Mouse (Mus musculus): ENCODE results near the gene Plekhh3. TPM values are rescaled to one million over a fixed set of nuclear protein-coding genes. Genes with fewer than 3 reads are reported as not detected.

Plekhh3 gene
- total RNA-seq, 1 experiment = 3.4 TPM

- H3K4me3 ChIP-seq (ENCODE audit: insufficient read depth in 1 of 2, low read depth in 1 of 2, low read length in 2 of 2, poor library complexity in 1 of 2, severe bottlenecking in 1 of 2) = no peak overlapping the region
- TF ChIP-seq MAFK (IDR thresholded peaks at IDR 0.05; ENCODE audit: insufficient read depth, low read depth, low read length) (no peak), CHD2 (IDR thresholded peaks at IDR 0.05; ENCODE audit: low read depth, low read length) (no peak), ZC3H11A (IDR thresholded peaks at IDR 0.05; ENCODE audit: borderline replicate concordance, low read depth, low read length) (no peak), ZNF384 (IDR thresholded peaks at IDR 0.05; ENCODE audit: low read depth, low read length) (no peak), HCFC1 (IDR thresholded peaks at IDR 0.05; ENCODE audit: borderline replicate concordance, insufficient read depth, low read length) (no peak)
- peaks cover 0 to 17% of the 10 kb centered on the region in 2 experiments; a peak in 2 of 4 replicates for H3K4me1 ChIP-seq (ENCODE audit: control insufficient read depth in 2 of 2, insufficient read depth in 2 of 2, low read length in 2 of 2, poor library complexity in 1 of 2)
- no peaks in the 10 kb centered on the region for H3K36me3 ChIP-seq (ENCODE audit: control insufficient read depth, insufficient read depth, low read length, poor library complexity, severe bottlenecking)
- in situ Hi-C loops (cut with MboI; ENCODE audit: low sequenced_read_pairs in 2 of 2, unreplicated experiment in 2 of 2) = no loop called here
- no peak overlapping the region for H3K27ac ChIP-seq (ENCODE audit: insufficient read depth, low read depth, low read length, poor library complexity, severe bottlenecking)
- no peak for DNase-seq (ENCODE audit: low read depth, low spot score)
- H3K9ac ChIP-seq (ENCODE audit: insufficient read depth, low read depth, low read length, poor library complexity, severe bottlenecking) = no peak overlapping the region
- no peaks in the 10 kb centered on the region for H3K9me3 ChIP-seq (ENCODE audit: control insufficient read depth, insufficient read depth, low read depth, low read length)
Observed at GRCm38 (mm10) chr11:101185441-101185840, 14.3 kb upstream of the Plekhh3 start.

- Histone ChIP-seq H3K4me1 (ENCODE audit: control insufficient read depth in 2 of 2, insufficient read depth in 2 of 2, low read length in 2 of 2, poor library complexity in 1 of 2) (peaks cover 0 to 15% of the 10 kb centered on the region in 2 experiments; a peak in 2 of 4 replicates), H3K27ac (ENCODE audit: insufficient read depth, low read depth, low read length, poor library complexity, severe bottlenecking) (no peak overlapping the region), H3K4me3 (ENCODE audit: insufficient read depth in 1 of 2, low read depth in 1 of 2, low read length in 2 of 2, poor library complexity in 1 of 2, severe bottlenecking in 1 of 2) (no peak overlapping the region), H3K36me3 (ENCODE audit: control insufficient read depth, insufficient read depth, low read length, poor library complexity, severe bottlenecking) (no peaks in the 10 kb centered on the region), H3K9me3 (ENCODE audit: control insufficient read depth, insufficient read depth, low read depth, low read length) (no peaks in the 10 kb centered on the region), H3K9ac (ENCODE audit: insufficient read depth, low read depth, low read length, poor library complexity, severe bottlenecking) (no peak overlapping the region)
- no peak for DNase-seq (ENCODE audit: low read depth, low spot score)
- TF ChIP-seq CHD2 (IDR thresholded peaks at IDR 0.05; ENCODE audit: low read depth, low read length) (no peak), ZC3H11A (IDR thresholded peaks at IDR 0.05; ENCODE audit: borderline replicate concordance, low read depth, low read length) (no peak), MAFK (IDR thresholded peaks at IDR 0.05; ENCODE audit: insufficient read depth, low read depth, low read length) (no peak), HCFC1 (IDR thresholded peaks at IDR 0.05; ENCODE audit: borderline replicate concordance, insufficient read depth, low read length) (no peak), ZNF384 (IDR thresholded peaks at IDR 0.05; ENCODE audit: low read depth, low read length) (no peak)
- in situ Hi-C loops (cut with MboI; ENCODE audit: low sequenced_read_pairs in 2 of 2, unreplicated experiment in 2 of 2) = no loop called here
Observed at GRCm38 (mm10) chr11:101184984-101185383, 13.8 kb upstream of the Plekhh3 start.

- Histone ChIP-seq H3K4me1 (ENCODE audit: control insufficient read depth in 2 of 2, insufficient read depth in 2 of 2, low read length in 2 of 2, poor library complexity in 1 of 2) (peaks cover 0 to 2% of the 10 kb centered on the region in 2 experiments; a peak in 1 of 4 replicates), H3K9me3 (ENCODE audit: control insufficient read depth, insufficient read depth, low read depth, low read length) (no peaks in the 10 kb centered on the region), H3K4me3 (ENCODE audit: insufficient read depth in 1 of 2, low read depth in 1 of 2, low read length in 2 of 2, poor library complexity in 1 of 2, severe bottlenecking in 1 of 2) (no peak overlapping the region), H3K27ac (ENCODE audit: insufficient read depth, low read depth, low read length, poor library complexity, severe bottlenecking) (no peak overlapping the region), H3K36me3 (ENCODE audit: control insufficient read depth, insufficient read depth, low read length, poor library complexity, severe bottlenecking) (no peaks in the 10 kb centered on the region), H3K9ac (ENCODE audit: insufficient read depth, low read depth, low read length, poor library complexity, severe bottlenecking) (no peak overlapping the region)
- in situ Hi-C loops (cut with MboI; ENCODE audit: low sequenced_read_pairs in 2 of 2, unreplicated experiment in 2 of 2) = no loop called here
- TF ChIP-seq MAFK (IDR thresholded peaks at IDR 0.05; ENCODE audit: insufficient read depth, low read depth, low read length) (no peak), HCFC1 (IDR thresholded peaks at IDR 0.05; ENCODE audit: borderline replicate concordance, insufficient read depth, low read length) (no peak)
- DNase-seq (ENCODE audit: low read depth, low spot score) = no peak
Observed at GRCm38 (mm10) chr11:101182771-101183517, 11.8 kb upstream of the Plekhh3 start.

- Histone ChIP-seq H3K9ac (ENCODE audit: insufficient read depth, low read depth, low read length, poor library complexity, severe bottlenecking) (no peak overlapping the region), H3K27ac (ENCODE audit: insufficient read depth, low read depth, low read length, poor library complexity, severe bottlenecking) (no peak overlapping the region), H3K4me3 (ENCODE audit: insufficient read depth in 1 of 2, low read depth in 1 of 2, low read length in 2 of 2, poor library complexity in 1 of 2, severe bottlenecking in 1 of 2) (no peak overlapping the region), H3K36me3 (ENCODE audit: control insufficient read depth, insufficient read depth, low read length, poor library complexity, severe bottlenecking) (no peaks in the 10 kb centered on the region), H3K4me1 (ENCODE audit: control insufficient read depth in 2 of 2, insufficient read depth in 2 of 2, low read length in 2 of 2, poor library complexity in 1 of 2) (peaks cover 0 to 2% of the 10 kb centered on the region in 2 experiments; a peak in 1 of 4 replicates), H3K9me3 (ENCODE audit: control insufficient read depth, insufficient read depth, low read depth, low read length) (no peaks in the 10 kb centered on the region)
- TF ChIP-seq ZC3H11A (IDR thresholded peaks at IDR 0.05; ENCODE audit: borderline replicate concordance, low read depth, low read length) = no peak
- TF ChIP-seq MAFK (IDR thresholded peaks at IDR 0.05; ENCODE audit: insufficient read depth, low read depth, low read length) = no peak
- TF ChIP-seq HCFC1 (IDR thresholded peaks at IDR 0.05; ENCODE audit: borderline replicate concordance, insufficient read depth, low read length) = no peak
- TF ChIP-seq ZNF384 (IDR thresholded peaks at IDR 0.05; ENCODE audit: low read depth, low read length) = no peak
- TF ChIP-seq CHD2 (IDR thresholded peaks at IDR 0.05; ENCODE audit: low read depth, low read length) = no peak
- DNase-seq (ENCODE audit: low read depth, low spot score) = no peak
- in situ Hi-C loops (cut with MboI; ENCODE audit: low sequenced_read_pairs in 2 of 2, unreplicated experiment in 2 of 2) = no loop called here
Observed at GRCm38 (mm10) chr11:101181961-101182360, 10.8 kb upstream of the Plekhh3 start.

All from ES-E14 (cell line).